ENCODE assay signal across 9 mouse cellular contexts in genomic region chr13:73723081-73723668, GRCm38 (mm10). TPM values are rescaled to one million over a fixed set of nuclear protein-coding genes. Genes with fewer than 3 reads are reported as not detected.
DNase-seq lines count a peak whose midpoint lies in the region; ATAC-seq and TF ChIP-seq lines count a peak whose summit lies in the region.
"Had no signal": no experiment of that assay in that cellular context is flagged by ENCODE, and none has a peak within 500 bp of the region (broad histone marks: within the 10 kb centered on the region; RNA-seq: fewer than 3 reads in every experiment).

No protein-coding gene starts in this region.

- ATAC-seq in liver, embryonic 12.5 days: no peak
- ATAC-seq in forebrain, embryonic 13.5 days: 0 out of 2 replicates have a peak, but pooled peaks have one; percentile 30
- peak; percentile 66 for ATAC-seq in limb, embryonic 12.5 days (ENCODE audit: insufficient number of reproducible peaks, insufficient read depth, low FRiP score, low TSS enrichment, low read depth)

- H3K36me3 ChIP-seq in liver, adult 2 months (ENCODE audit: control insufficient read depth, insufficient read depth, low read length): no peaks in the 10 kb centered on the region
- no peaks in the 10 kb centered on the region for H3K36me3 ChIP-seq in liver, embryonic 12.5 days
- H3K36me3 ChIP-seq in forebrain, embryonic 13.5 days (ENCODE audit: poor library complexity, severe bottlenecking): no peaks in the 10 kb centered on the region
- H3K36me3 ChIP-seq in limb, embryonic 12.5 days: no peaks in the 10 kb centered on the region
- H3K36me3 ChIP-seq: lung, embryonic 15.5 days had no signal

- H3K9me3 ChIP-seq in liver, embryonic 12.5 days (replicated peaks): no peaks in the 10 kb centered on the region
- H3K9me3 ChIP-seq in forebrain, embryonic 13.5 days (replicated peaks): no peaks in the 10 kb centered on the region
- no peaks in the 10 kb centered on the region for H3K9me3 ChIP-seq in limb, embryonic 12.5 days
- H3K9me3 ChIP-seq: lung, embryonic 15.5 days had no signal

- no peak overlapping the region for H3K27ac ChIP-seq in liver, adult 2 months (replicated peaks; ENCODE audit: insufficient read depth, low read depth, low read length)
- no peak overlapping the region for H3K27ac ChIP-seq in liver, embryonic 12.5 days
- no peak overlapping the region for H3K27ac ChIP-seq in forebrain, embryonic 13.5 days
- H3K27ac ChIP-seq in limb, embryonic 12.5 days: no peak overlapping the region
- H3K27ac ChIP-seq in olfactory bulb, adult 2 months (ENCODE audit: insufficient read depth, low read depth, low read length): no peak overlapping the region
- H3K27ac ChIP-seq: lung, embryonic 15.5 days had no signal

- no peaks in the 10 kb centered on the region for H3K27me3 ChIP-seq in liver, adult 2 months (ENCODE audit: control insufficient read depth, insufficient read depth, low read length)
- H3K27me3 ChIP-seq in liver, embryonic 12.5 days (replicated peaks): no peaks in the 10 kb centered on the region; the same call in 1 of the 2 replicates
- H3K27me3 ChIP-seq in forebrain, embryonic 13.5 days: no peaks in the 10 kb centered on the region
- H3K27me3 ChIP-seq in limb, embryonic 12.5 days: no peaks in the 10 kb centered on the region
- H3K27me3 ChIP-seq: lung, embryonic 15.5 days had no signal

- TF ChIP-seq CTCF in liver, adult 2 months (IDR thresholded peaks at IDR 0.05; ENCODE audit: low read depth, low read length): peak; percentile 60
- TF ChIP-seq CTCF in olfactory bulb, adult 2 months (IDR thresholded peaks at IDR 0.05; ENCODE audit: insufficient read depth, low read depth, low read length): 0 out of 2 replicates have a peak, but pooled peaks have one; percentile 6

- no peak overlapping the region for H3K9ac ChIP-seq in liver, adult 2 months (ENCODE audit: low read depth, low read length)
- no peak overlapping the region for H3K9ac ChIP-seq in liver, embryonic 12.5 days
- H3K9ac ChIP-seq in forebrain, embryonic 13.5 days: no peak overlapping the region
- no peak overlapping the region for H3K9ac ChIP-seq in limb, embryonic 12.5 days (replicated peaks)
- H3K9ac ChIP-seq: lung, embryonic 15.5 days had no signal

- peaks cover 3% of the 10 kb centered on the region; the same call in 1 of the 2 replicates for H3K4me1 ChIP-seq in liver, adult 2 months (ENCODE audit: control insufficient read depth, insufficient read depth, low read length)
- H3K4me1 ChIP-seq in liver, embryonic 12.5 days: no peaks in the 10 kb centered on the region
- H3K4me1 ChIP-seq in forebrain, embryonic 13.5 days: no peaks in the 10 kb centered on the region
- H3K4me1 ChIP-seq in limb, embryonic 12.5 days (replicated peaks): no peaks in the 10 kb centered on the region; the same call in 1 of the 2 replicates
- peaks cover 2% of the 10 kb centered on the region; the same call in 1 of the 2 replicates for H3K4me1 ChIP-seq in olfactory bulb, adult 2 months (ENCODE audit: control insufficient read depth, insufficient read depth, low read length)
- H3K4me1 ChIP-seq: lung, embryonic 15.5 days had no signal

- H3K79me2 ChIP-seq in liver, adult 2 months (ENCODE audit: control insufficient read depth, insufficient read depth, low read length): no peaks in the 10 kb centered on the region

- H3K4me3 ChIP-seq in liver, adult 2 months (ENCODE audit: insufficient read depth, low read depth, low read length): no peak overlapping the region
- H3K4me3 ChIP-seq in liver, embryonic 12.5 days: no peak overlapping the region
- no peak overlapping the region for H3K4me3 ChIP-seq in forebrain, embryonic 13.5 days
- no peak overlapping the region for H3K4me3 ChIP-seq in limb, embryonic 12.5 days (replicated peaks)
- H3K4me3 ChIP-seq in olfactory bulb, adult 2 months (ENCODE audit: insufficient read depth, low read depth, low read length): no peak overlapping the region
- H3K4me3 ChIP-seq: lung, embryonic 15.5 days had no signal

- TF ChIP-seq POLR2A in liver, adult 2 months (IDR thresholded peaks at IDR 0.05; ENCODE audit: extremely low read depth, insufficient read depth, low read length): no peak
- no peak for TF ChIP-seq POLR2A in olfactory bulb, adult 2 months (IDR thresholded peaks at IDR 0.05; ENCODE audit: insufficient read depth, low read depth, low read length)

- peak; percentile 80 for DNase-seq in liver, adult 2 months (ENCODE audit: extremely low read depth, low read depth, low spot score)
- peak; percentile 22 for DNase-seq in WW6 (ENCODE audit: low read depth, low spot score)
- DNase-seq in kidney, adult 11 months: peak; percentile 89
- no peak for DNase-seq in yolk sac, embryonic 10.5 days (ENCODE audit: low spot score)

- no peak overlapping the region for H3K4me2 ChIP-seq in liver, embryonic 12.5 days
- H3K4me2 ChIP-seq in forebrain, embryonic 13.5 days: no peak overlapping the region
- H3K4me2 ChIP-seq in limb, embryonic 12.5 days: no peak overlapping the region
- H3K4me2 ChIP-seq: lung, embryonic 15.5 days had no signal

- 10% methylated on average over 8 of the region's 8 CpGs for WGBS in liver, adult 2 months
- WGBS in liver, embryonic 12.5 days (ENCODE audit: insufficient replicate concordance): 34% methylated on average over 8 of the region's 8 CpGs
- 39% methylated on average over 8 of the region's 8 CpGs for WGBS in forebrain, embryonic 13.5 days
- 37% methylated on average over 8 of the region's 8 CpGs for WGBS in limb, embryonic 12.5 days
- WGBS in olfactory bulb, adult 2 months: 39% methylated on average over 8 of the region's 8 CpGs

RNA-seq across cellular contexts. Expression of gene Slc12a7, which starts 9.7 kb away (rescaled TPM):
- 38.0 and 48.6 TPM in 2 replicates for total RNA-seq in liver, adult 2 months (2014; rRNA removed)
- 69.9 and 91.0 TPM in 2 replicates for polyA plus RNA-seq in liver, adult 2 months (2012; rRNA removed)
- polyA plus RNA-seq in liver, embryonic 12.5 days (2016; fragmentation: Nextera tagmentation; extraction: Ambion mirVana): 10.8 and 11.1 TPM in 2 replicates
- 20.1 and 26.4 TPM in 2 replicates for polyA plus RNA-seq in forebrain, embryonic 13.5 days (2015; fragmentation: Nextera tagmentation; extraction: Ambion mirVana)
- 42.7 and 48.4 TPM in 2 replicates for polyA plus RNA-seq in limb, embryonic 12.5 days (2016; fragmentation: Nextera tagmentation; extraction: Ambion mirVana)
- polyA plus RNA-seq in olfactory bulb, adult 2 months (2012; ENCODE audit: insufficient read depth, insufficient read length, low replicate concordance, missing spikeins): not detected in 2 replicates

RNA-seq across cellular contexts. Expression of gene Slc6a19, which starts 18.5 kb away (rescaled TPM):
- total RNA-seq in liver, adult 2 months (2014; rRNA removed): 0.13 and 0.28 TPM in 2 replicates
- 0.31 and 0.33 TPM in 2 replicates for polyA plus RNA-seq in liver, adult 2 months (2012; rRNA removed)
- polyA plus RNA-seq in liver, embryonic 12.5 days (2016; fragmentation: Nextera tagmentation; extraction: Ambion mirVana): 0.45 and 0.47 TPM in 2 replicates
- polyA plus RNA-seq in forebrain, embryonic 13.5 days (2015; fragmentation: Nextera tagmentation; extraction: Ambion mirVana): 0.19 and 0.20 TPM in 2 replicates
- not detected in 2 replicates for polyA plus RNA-seq in limb, embryonic 12.5 days (2016; fragmentation: Nextera tagmentation; extraction: Ambion mirVana)
- not detected in 2 replicates for polyA plus RNA-seq in olfactory bulb, adult 2 months (2012; ENCODE audit: insufficient read depth, insufficient read length, low replicate concordance, missing spikeins)
- polyA plus RNA-seq: lung, embryonic 15.5 days had no signal

RNA-seq across cellular contexts. Expression of gene Slc6a18, which starts 45.4 kb away (rescaled TPM):
- total RNA-seq in liver, adult 2 months (2014; rRNA removed): not detected in 2 replicates
- polyA plus RNA-seq in liver, adult 2 months (2012; rRNA removed): 0.15 TPM in 1 of 2 replicates, not detected in the other
- polyA plus RNA-seq in liver, embryonic 12.5 days (2016; fragmentation: Nextera tagmentation; extraction: Ambion mirVana): not detected in 2 replicates
- polyA plus RNA-seq in forebrain, embryonic 13.5 days (2015; fragmentation: Nextera tagmentation; extraction: Ambion mirVana): not detected in 2 replicates
- polyA plus RNA-seq in limb, embryonic 12.5 days (2016; fragmentation: Nextera tagmentation; extraction: Ambion mirVana): not detected in 2 replicates
- not detected in 2 replicates for polyA plus RNA-seq in olfactory bulb, adult 2 months (2012; ENCODE audit: insufficient read depth, insufficient read length, low replicate concordance, missing spikeins)
- polyA plus RNA-seq: lung, embryonic 15.5 days had no signal

Comparison
In these comparisons a context has a peak if more than half of its experiments do, and no peak if none do; other contexts are left out.
1. RNA of gene Slc6a19, which starts 18.5 kb away (polyA plus RNA-seq): not detected in olfactory bulb, adult 2 months; 0.45 to 0.47 TPM in liver, embryonic 12.5 days, 0.31 to 0.33 TPM in liver, adult 2 months, 0.19 to 0.20 TPM in forebrain, embryonic 13.5 days and not detected in limb, embryonic 12.5 days; every median in the first group is over 10 times any median in the second.